In the genomic region with DNA sequence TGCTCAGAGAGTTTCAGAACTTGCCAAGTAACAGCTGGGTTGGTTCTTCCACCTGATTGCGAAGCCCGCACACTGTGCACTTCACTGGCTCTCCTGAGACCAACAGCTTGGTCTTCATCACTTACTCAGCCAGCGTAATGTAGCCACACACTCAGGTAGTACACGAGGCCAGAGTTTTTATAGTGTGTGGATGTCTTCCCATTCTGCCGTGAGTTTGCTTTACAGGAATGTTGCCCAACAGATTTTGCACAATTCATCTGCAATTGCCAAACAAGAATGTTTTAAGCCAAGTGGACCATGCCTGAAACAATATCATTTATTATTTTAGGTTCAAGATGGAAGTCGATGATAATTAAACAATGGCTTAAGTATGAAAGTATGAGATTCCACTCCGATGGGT, we compare ENCODE assay signal across 26 mouse cellular contexts. TPM values are rescaled to one million over a fixed set of nuclear protein-coding genes. Genes with fewer than 3 reads are reported as not detected.
DNase-seq lines count a peak whose midpoint lies in the region; ATAC-seq and TF ChIP-seq lines count a peak whose summit lies in the region.
"Had no signal": no experiment of that assay in that cellular context is flagged by ENCODE, and none has a peak within 500 bp of the region (broad histone marks: within the 10 kb centered on the region; RNA-seq: fewer than 3 reads in every experiment).

No protein-coding gene starts in this region.

- H3K4me2 ChIP-seq in lung, postnatal 0 days (replicated peaks; ENCODE audit: low read depth, low read length) = no peak overlapping the region
- no peak overlapping the region for H3K4me2 ChIP-seq in forebrain, embryonic 13.5 days
- H3K4me2 ChIP-seq in forebrain, embryonic 14.5 days (ENCODE audit: low read length) = no peak overlapping the region
- H3K4me2 ChIP-seq: heart, embryonic 15.5 days; hindbrain, embryonic 12.5 days; limb, embryonic 13.5 days; midbrain, embryonic 13.5 days had no signal

- no peaks in the 10 kb centered on the region for H3K9me3 ChIP-seq in lung, postnatal 0 days (ENCODE audit: low read length)
- H3K9me3 ChIP-seq in forebrain, embryonic 13.5 days (replicated peaks) = no peaks in the 10 kb centered on the region
- no peaks in the 10 kb centered on the region for H3K9me3 ChIP-seq in forebrain, embryonic 14.5 days (replicated peaks; ENCODE audit: control insufficient read depth, low read length)
- H3K9me3 ChIP-seq: heart, embryonic 10.5 days; heart, embryonic 15.5 days; hindbrain, embryonic 12.5 days; limb, embryonic 13.5 days; midbrain, embryonic 13.5 days had no signal

- TF ChIP-seq CTCF in lung, postnatal 0 days (IDR thresholded peaks at IDR 0.05) = no peak

- H3K4me1 ChIP-seq in lung, postnatal 0 days (ENCODE audit: insufficient read depth, low read depth, low read length) = no peaks in the 10 kb centered on the region
- H3K4me1 ChIP-seq in forebrain, embryonic 13.5 days = no peaks in the 10 kb centered on the region
- H3K4me1 ChIP-seq in forebrain, embryonic 14.5 days (ENCODE audit: control insufficient read depth, insufficient read depth, low read length) = no peaks in the 10 kb centered on the region
- H3K4me1 ChIP-seq: hindbrain, embryonic 12.5 days; midbrain, embryonic 13.5 days had no signal

- no peak overlapping the region for H3K4me3 ChIP-seq in lung, postnatal 0 days (ENCODE audit: low read depth, low read length)
- H3K4me3 ChIP-seq in forebrain, embryonic 13.5 days = no peak overlapping the region
- H3K4me3 ChIP-seq in forebrain, embryonic 14.5 days (ENCODE audit: low read depth, low read length) = no peak overlapping the region
- H3K4me3 ChIP-seq: erythroblast, embryonic 14.5 days; heart, embryonic 10.5 days; heart, embryonic 15.5 days; hindbrain, embryonic 12.5 days; limb, embryonic 13.5 days; midbrain, embryonic 13.5 days had no signal

- peak; percentile 32 for DNase-seq in adrenal gland, adult 2 months
- no peak for DNase-seq in adrenal gland, postnatal 4 days (ENCODE audit: low spot score in 2 of 2)
- peak; percentile 34 for DNase-seq in lung, postnatal 0 days (ENCODE audit: low spot score)
- no peak for DNase-seq in lung, postnatal 10 days
- DNase-seq in fibroblast of lung, adult 2 months (ENCODE audit: low read depth) = peak; percentile 31
- DNase-seq in forebrain, embryonic 14.5 days (ENCODE audit: low spot score) = no peak
- DNase-seq: cerebellum, adult 11-12 months; cerebellum, adult 9-11 months; forebrain, postnatal 0 days; gastrocnemius, postnatal 10 days; heart, adult 11 months; kidney, adult 8-10 months; kidney, postnatal 4 days; thymus, adult 2 months; thymus, postnatal 4 days had no signal

- H3K36me3 ChIP-seq in lung, postnatal 0 days (ENCODE audit: insufficient read depth, low read length) = no peaks in the 10 kb centered on the region
- no peaks in the 10 kb centered on the region for H3K36me3 ChIP-seq in forebrain, embryonic 13.5 days (ENCODE audit: poor library complexity, severe bottlenecking)
- H3K36me3 ChIP-seq in forebrain, embryonic 14.5 days (ENCODE audit: control insufficient read depth, insufficient read depth, low read length) = no peaks in the 10 kb centered on the region
- H3K36me3 ChIP-seq: heart, embryonic 10.5 days; heart, embryonic 15.5 days; hindbrain, embryonic 12.5 days; limb, embryonic 13.5 days; midbrain, embryonic 13.5 days had no signal

- no peak overlapping the region for H3K27ac ChIP-seq in lung, postnatal 0 days (ENCODE audit: low read length)
- H3K27ac ChIP-seq in forebrain, embryonic 13.5 days = no peak overlapping the region
- H3K27ac ChIP-seq in forebrain, embryonic 14.5 days (ENCODE audit: low read depth, low read length) = no peak overlapping the region
- H3K27ac ChIP-seq: heart, embryonic 10.5 days; heart, embryonic 15.5 days; hindbrain, embryonic 12.5 days; kidney, postnatal 0 days; limb, embryonic 13.5 days; midbrain, embryonic 13.5 days had no signal

- 66% methylated on average over 7 of the region's 7 CpGs for WGBS in lung, postnatal 0 days
- WGBS in forebrain, embryonic 13.5 days = 91% methylated on average over 7 of the region's 7 CpGs
- WGBS in forebrain, embryonic 14.5 days = 92% methylated on average over 7 of the region's 7 CpGs

- H3K9ac ChIP-seq in lung, postnatal 0 days (replicated peaks; ENCODE audit: low read depth) = no peak overlapping the region
- no peak overlapping the region for H3K9ac ChIP-seq in forebrain, embryonic 13.5 days
- no peak overlapping the region for H3K9ac ChIP-seq in forebrain, embryonic 14.5 days (ENCODE audit: low read length)
- H3K9ac ChIP-seq: forebrain, postnatal 0 days; heart, embryonic 15.5 days; hindbrain, embryonic 12.5 days; limb, embryonic 13.5 days; midbrain, embryonic 13.5 days had no signal

- H3K27me3 ChIP-seq in lung, postnatal 0 days (replicated peaks; ENCODE audit: insufficient read depth, low read length) = no peaks in the 10 kb centered on the region
- no peaks in the 10 kb centered on the region for H3K27me3 ChIP-seq in forebrain, embryonic 13.5 days
- H3K27me3 ChIP-seq in forebrain, embryonic 14.5 days (replicated peaks; ENCODE audit: control insufficient read depth, insufficient read depth, low read length) = no peaks in the 10 kb centered on the region
- H3K27me3 ChIP-seq: CH12.LX; heart, embryonic 15.5 days; hindbrain, embryonic 12.5 days; limb, embryonic 13.5 days; midbrain, embryonic 13.5 days had no signal

- no peak for ATAC-seq in lung, postnatal 0 days
- ATAC-seq in megakaryocyte progenitor cell, adult 5-6 weeks (replicated peaks; ENCODE audit: poor library complexity) = peak; percentile 19; the same call in 1 of the 2 replicates
- no peak for ATAC-seq in forebrain, embryonic 13.5 days
- no peak for ATAC-seq in forebrain, embryonic 14.5 days
- ATAC-seq: forebrain, postnatal 0 days; intestine, embryonic 16.5 days; midbrain, embryonic 13.5 days had no signal

- TF ChIP-seq EP300 in lung, postnatal 0 days (IDR thresholded peaks at IDR 0.05) = no peak

RNA-seq across cellular contexts. Expression of gene Tlr2, which starts 18.0 kb away (rescaled TPM):
- 1 to 10 TPM; 2.8 to 5.0 TPM for total RNA-seq in adrenal gland, adult 2 months (2021)
- polyA plus RNA-seq in adrenal gland, adult 2 months (2012; rRNA removed) = 1.8 TPM in 2 replicates
- total RNA-seq in adrenal gland, postnatal 4 days (2021) = 1 to 10 TPM; 3.4 to 3.8 TPM
- 7.7 and 12.5 TPM in 2 replicates for polyA plus RNA-seq in lung, postnatal 0 days (2015; fragmentation: Nextera tagmentation; extraction: Ambion mirVana)
- 9.3 and 15.9 TPM in 2 replicates for total RNA-seq in megakaryocyte progenitor cell, adult 5-6 weeks (2015)
- 10.6 and 16.0 TPM in 2 replicates for total RNA-seq in megakaryocyte progenitor cell, adult 5-6 weeks (2017)
- 0.57 and 0.68 TPM in 2 replicates for polyA plus RNA-seq in forebrain, embryonic 13.5 days (2015; fragmentation: Nextera tagmentation; extraction: Ambion mirVana)
- polyA plus RNA-seq in forebrain, embryonic 14.5 days (2014; fragmentation: Nextera tagmentation; extraction: Ambion mirVana) = 0.77 and 1.3 TPM in 2 replicates
- polyA plus RNA-seq: erythroblast, embryonic 14.5 days had no signal

Comparison
In these comparisons a context has a peak if more than half of its experiments do, and no peak if none do; other contexts are left out.
1. DNase-seq: peak in adrenal gland, adult 2 months (single experiment), lung, postnatal 0 days (single experiment) and fibroblast of lung, adult 2 months (single experiment); none in adrenal gland, postnatal 4 days (0 of 2), lung, postnatal 10 days (single experiment) and forebrain, embryonic 14.5 days (single experiment).